Mouse (Mus musculus): ENCODE measurements at regions not wholly inside any gene's neighbourhood (a gene's known extent, or its start where the extent isn't known, plus 50 kb on each side); places are given as distances from the start of the nearest gene placed in this dataset.

DNA sequence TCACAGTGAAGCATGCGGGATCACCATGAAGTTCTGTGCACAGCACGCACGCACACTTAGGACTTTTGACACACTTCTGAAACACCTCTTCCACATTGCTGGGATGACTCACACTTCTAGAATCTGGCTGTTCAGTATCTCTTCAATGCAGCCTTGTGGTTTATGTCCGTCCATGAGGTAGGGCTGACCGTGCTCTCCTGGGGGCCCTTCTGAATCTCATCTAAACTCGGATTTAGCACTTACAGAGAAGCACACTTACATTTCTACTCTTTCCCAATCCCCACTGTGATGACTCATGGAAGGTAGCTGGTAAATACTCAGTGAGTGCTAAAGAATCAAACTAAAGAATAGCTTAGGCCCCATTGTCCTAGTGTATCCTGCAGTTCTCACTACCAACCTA is 142.2 kb upstream of the Rbms1 start:
- TF ChIP-seq CTCF (conservative IDR thresholded peaks at IDR 0.05; ENCODE audit: low read length) (no peak), NANOG (IDR thresholded peaks at IDR 0.05; ENCODE audit: borderline replicate concordance, low read length) (no peak)
